Mouse (Mus musculus) right cerebral cortex, adult 18-20 months (tissue): ENCODE results near the gene Mcu.

Experiments used
- DNase-seq: peaks from one replicate; pipeline ENCODE4 v3.0.0; 2022; ENCODE audit warnings: mixed read lengths

The Mcu gene

GRCm38 (mm10) chr10:59527819-59528218 lies 88.7 kb downstream of the Mcu start:
- DNase-seq: no peak

- DNase-seq: no peak
These were observed 89.2 kb downstream of the Mcu start for GRCm38 (mm10) chr10:59527311-59527710.

- DNase-seq: no peak
These were observed 91.8 kb downstream of the Mcu start for GRCm38 (mm10) chr10:59524675-59525074.

- DNase-seq: no peak
These were observed 92.6 kb downstream of the Mcu start for GRCm38 (mm10) chr10:59523826-59524331.

GRCm38 (mm10) chr10:59520701-59521100 lies 95.8 kb downstream of the Mcu start:
- DNase-seq: no peak

- DNase-seq: no peak
These were observed 97.1 kb downstream of the Mcu start for GRCm38 (mm10) chr10:59519411-59519810.

GRCm38 (mm10) chr10:59517201-59517600 lies 99.3 kb downstream of the Mcu start:
- DNase-seq: no peak

- DNase-seq: no peak
These were observed 101.6 kb downstream of the Mcu start for GRCm38 (mm10) chr10:59514739-59515464.

- no peak for DNase-seq
These were observed 104.3 kb downstream of the Mcu start for GRCm38 (mm10) chr10:59512173-59512572.

GRCm38 (mm10) chr10:59511427-59511963 lies 105.0 kb downstream of the Mcu start:
- DNase-seq: no peak

GRCm38 (mm10) chr10:59510713-59511426 lies 105.6 kb downstream of the Mcu start:
- no peak for DNase-seq

GRCm38 (mm10) chr10:59509197-59509596 lies 107.3 kb downstream of the Mcu start:
- no peak for DNase-seq

GRCm38 (mm10) chr10:59506711-59507110 lies 109.8 kb downstream of the Mcu start:
- no peak for DNase-seq

GRCm38 (mm10) chr10:59504291-59504690 lies 112.2 kb downstream of the Mcu start:
- no peak for DNase-seq

- DNase-seq: peak; percentile 72
These were observed 112.9 kb downstream of the Mcu start for GRCm38 (mm10) chr10:59503433-59504210.

GRCm38 (mm10) chr10:59502381-59502780 lies 114.1 kb downstream of the Mcu start:
- DNase-seq: peak; percentile 46

GRCm38 (mm10) chr10:59501761-59502160 lies 114.7 kb downstream of the Mcu start:
- DNase-seq: no peak

- DNase-seq: no peak
These were observed 116.3 kb downstream of the Mcu start for GRCm38 (mm10) chr10:59500225-59500624.

GRCm38 (mm10) chr10:59497019-59497418 lies 119.5 kb downstream of the Mcu start:
- no peak for DNase-seq

GRCm38 (mm10) chr10:59494917-59495316 lies 121.6 kb downstream of the Mcu start:
- DNase-seq: no peak

GRCm38 (mm10) chr10:59494044-59494443 lies 122.4 kb downstream of the Mcu start:
- DNase-seq: no peak

- DNase-seq: no peak
These were observed 125.6 kb downstream of the Mcu start for GRCm38 (mm10) chr10:59490920-59491319.

- no peak for DNase-seq
These were observed 127.1 kb downstream of the Mcu start for GRCm38 (mm10) chr10:59489411-59489810.
